Mouse (Mus musculus) heart, postnatal 0 days (tissue): ENCODE results near the gene Alpl. TPM values are rescaled to one million over a fixed set of nuclear protein-coding genes. Genes with fewer than 3 reads are reported as not detected.

Experiments
- ATAC-seq: fragments of 200-750 bp; cut with Nextera tagmentation; 2 replicates; pipeline ENCODE4 v1.8.0; 2017; ENCODE audit warnings: low read depth, moderate number of reproducible peaks, moderate library complexity; ENCODE audit not compliant: insufficient read depth
- DNase-seq: peaks from one replicate; pipeline ENCODE4 v3.0.0-alpha.2; 2016; ENCODE audit warnings: low spot score
- H3K27ac ChIP-seq: fragments of 300-500 bp; sonication (generic); 2 replicates; pipeline ENCODE4 v1.5.1; 2014; ENCODE audit warnings: low read depth, mild to moderate bottlenecking
- H3K27me3 ChIP-seq: fragments of 300-500 bp; sonication (generic); 2 replicates; pipeline ENCODE4 v1.6.1; 2014; ENCODE audit warnings: low read length, mixed read lengths; ENCODE audit not compliant: control insufficient read depth, insufficient read depth
- H3K36me3 ChIP-seq: fragments of 300-500 bp; sonication (generic); replicated peaks from 2 replicates; pipeline ENCODE4 v1.6.1; 2014; ENCODE audit warnings: low read length, mixed read lengths; ENCODE audit not compliant: control insufficient read depth, insufficient read depth
- H3K4me1 ChIP-seq: fragments of 300-500 bp; sonication (generic); 2 replicates; pipeline ENCODE4 v1.6.1; 2014; ENCODE audit warnings: antibody characterized with exemption; ENCODE audit not compliant: control insufficient read depth, insufficient read depth
- H3K4me2 ChIP-seq: fragments of 300-500 bp; sonication (generic); 2 replicates; pipeline ENCODE4 v1.6.1; 2014; ENCODE audit warnings: low read depth, mild to moderate bottlenecking, low read length, moderate library complexity
- H3K4me3 ChIP-seq: fragments of 300-500 bp; sonication (generic); 2 replicates; pipeline ENCODE4 v1.5.1; 2014; ENCODE audit warnings: low read depth, low read length
- H3K9ac ChIP-seq: fragments of 300-500 bp; sonication (generic); replicated peaks from 2 replicates; pipeline ENCODE4 v1.6.1; 2014; ENCODE audit warnings: low read depth, low read length, mixed read lengths
- H3K9me3 ChIP-seq: fragments of 300-500 bp; sonication (generic); replicated peaks from 2 replicates; pipeline ENCODE4 v1.6.1; 2016; ENCODE audit warnings: low read length; ENCODE audit not compliant: control insufficient read depth
- CTCF ChIP-seq: IDR thresholded peaks from 2 replicates; pipeline ENCODE4 v1.5.1; 2016; ENCODE audit warnings: antibody characterized with exemption, control low read depth, low read depth
- EP300 ChIP-seq: IDR thresholded peaks from 2 replicates; pipeline ENCODE4 v1.6.1; 2016; ENCODE audit warnings: antibody characterized with exemption, low read depth
- WGBS: fragments of 180-500 bp; shearing (Covaris S2); extraction: QIAGEN DNeasy Blood & Tissue Kit; methylation state at CpG from one replicate; pipeline ENCODE4 v1.1.7; 2014; 5-methylcytosine and 5-hydroxymethylcytosine counted together
- polyA plus RNA-seq: library from polyadenylated mRNA; unstranded; fragments of >200 nt; fragmentation: Nextera tagmentation; extraction: Ambion mirVana; gene quantifications from 2 replicates; pipeline ENCODE4 v1.2.1, GENCODE M21; 2015
- total RNA-seq: library from RNA; depleted of rRNA; stranded (reverse); fragments of >200 nt; gene quantifications from 2 replicates; pipeline ENCODE4 v1.2.3, GENCODE M21; 2014; ENCODE audit warnings: low replicate concordance

The Alpl gene
- total and polyA plus RNA-seq, 2 experiments from 2014 or later = 2.3 to 2.4 TPM

- H3K9ac ChIP-seq = no peak overlapping the region
- no peak for TF ChIP-seq CTCF
- TF ChIP-seq EP300 = no peak
- no peaks in the 10 kb centered on the region for H3K36me3 ChIP-seq
- H3K4me1 ChIP-seq = no peaks in the 10 kb centered on the region
- DNase-seq (no peak), ATAC-seq (peak; percentile 58)
- 0 out of 2 replicates have a peak, but pooled peaks cover 5% of the 10 kb centered on the region for H3K27me3 ChIP-seq
- H3K9me3 ChIP-seq = no peaks in the 10 kb centered on the region
- no peak overlapping the region for H3K4me2 ChIP-seq
- H3K27ac ChIP-seq = no peak overlapping the region
- WGBS = 47% methylated on average over 9 of the region's 9 CpGs
- H3K4me3 ChIP-seq = no peak overlapping the region
These were observed 56.8 kb downstream of the Alpl start for GRCm38 (mm10) chr4:137739151-137739923.

GRCm38 (mm10) chr4:137737760-137738159 is 58.4 kb downstream of the Alpl start:
- no peak overlapping the region for H3K4me2 ChIP-seq
- DNase-seq (no peak), ATAC-seq (no peak)
- TF ChIP-seq EP300 = no peak
- TF ChIP-seq CTCF = no peak
- no peak overlapping the region for H3K27ac ChIP-seq
- H3K9ac ChIP-seq = no peak overlapping the region
- no peak overlapping the region for H3K4me3 ChIP-seq
- H3K9me3 ChIP-seq = no peaks in the 10 kb centered on the region
- no peaks in the 10 kb centered on the region for H3K36me3 ChIP-seq
- WGBS = 30% methylated on average over 3 of the region's 3 CpGs
- no peaks in the 10 kb centered on the region for H3K4me1 ChIP-seq
- 0 out of 2 replicates have a peak, but pooled peaks cover 6% of the 10 kb centered on the region for H3K27me3 ChIP-seq

DNA sequence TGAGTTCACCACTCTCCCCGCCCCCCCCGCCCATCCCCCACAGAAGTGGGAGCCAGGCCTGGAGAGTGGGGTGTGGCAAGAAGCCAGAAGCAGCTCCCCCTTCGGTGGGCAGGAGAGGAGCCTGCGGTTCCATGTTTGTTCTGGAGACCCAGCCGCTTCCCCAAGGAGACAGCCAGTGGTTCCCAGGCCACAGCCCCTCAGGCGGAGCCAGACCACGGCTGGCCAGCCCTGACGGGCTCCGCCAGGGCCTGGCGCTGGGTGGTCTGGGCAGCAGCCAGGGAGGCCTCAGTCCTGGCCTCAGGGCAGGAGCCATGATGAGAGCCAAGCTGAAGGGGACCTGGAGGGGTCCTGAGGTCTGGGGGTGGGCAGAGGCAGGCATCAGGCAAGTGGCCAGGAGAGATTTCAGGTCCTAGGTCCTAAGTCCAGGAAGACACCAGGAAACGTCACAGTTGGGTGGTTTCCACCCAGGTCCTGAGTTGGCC is 59.9 kb downstream of the Alpl start:
- no peak overlapping the region for H3K4me2 ChIP-seq
- H3K9me3 ChIP-seq = no peaks in the 10 kb centered on the region
- H3K27ac ChIP-seq = no peak overlapping the region
- WGBS = 47% methylated on average over 11 of the region's 11 CpGs
- H3K4me1 ChIP-seq = no peaks in the 10 kb centered on the region
- ATAC-seq (no peak), DNase-seq (no peak)
- H3K4me3 ChIP-seq = no peak overlapping the region
- H3K36me3 ChIP-seq = no peaks in the 10 kb centered on the region
- H3K27me3 ChIP-seq = peaks cover 12% of the 10 kb centered on the region; the same call in 1 of the 2 replicates
- H3K9ac ChIP-seq = no peak overlapping the region
- TF ChIP-seq EP300 (no peak), CTCF (no peak)

GRCm38 (mm10) chr4:137733459-137733858 is 62.7 kb downstream of the Alpl start:
- TF ChIP-seq EP300 = no peak
- 0 out of 2 replicates have a peak, but pooled peaks have one; percentile 6 for TF ChIP-seq CTCF

GRCm38 (mm10) chr4:137732962-137733361 is 63.2 kb downstream of the Alpl start:
- Histone ChIP-seq H3K9ac (no peak overlapping the region), H3K27ac (no peak overlapping the region), H3K36me3 (no peaks in the 10 kb centered on the region), H3K4me2 (no peak overlapping the region), H3K4me3 (no peak overlapping the region), H3K27me3 (peaks cover 36% of the 10 kb centered on the region), H3K9me3 (no peaks in the 10 kb centered on the region), H3K4me1 (no peaks in the 10 kb centered on the region)
- TF ChIP-seq CTCF (no peak), EP300 (no peak)
- 75% methylated on average over 3 of the region's 3 CpGs for WGBS
- no peak for DNase-seq
- no peak for ATAC-seq

More at GRCm38 (mm10) chr4:137733459-137733858, 62.7 kb downstream of the Alpl start:
- Histone ChIP-seq H3K27me3 (peaks cover 31% of the 10 kb centered on the region), H3K9ac (no peak overlapping the region), H3K36me3 (no peaks in the 10 kb centered on the region), H3K9me3 (no peaks in the 10 kb centered on the region), H3K4me1 (no peaks in the 10 kb centered on the region), H3K27ac (no peak overlapping the region), H3K4me2 (no peak overlapping the region), H3K4me3 (no peak overlapping the region)
- ATAC-seq (no peak), DNase-seq (no peak)
- WGBS = 68% methylated on average over 5 of the region's 5 CpGs
